9 mouse cellular contexts compared by ENCODE assay signal in the genomic region with DNA sequence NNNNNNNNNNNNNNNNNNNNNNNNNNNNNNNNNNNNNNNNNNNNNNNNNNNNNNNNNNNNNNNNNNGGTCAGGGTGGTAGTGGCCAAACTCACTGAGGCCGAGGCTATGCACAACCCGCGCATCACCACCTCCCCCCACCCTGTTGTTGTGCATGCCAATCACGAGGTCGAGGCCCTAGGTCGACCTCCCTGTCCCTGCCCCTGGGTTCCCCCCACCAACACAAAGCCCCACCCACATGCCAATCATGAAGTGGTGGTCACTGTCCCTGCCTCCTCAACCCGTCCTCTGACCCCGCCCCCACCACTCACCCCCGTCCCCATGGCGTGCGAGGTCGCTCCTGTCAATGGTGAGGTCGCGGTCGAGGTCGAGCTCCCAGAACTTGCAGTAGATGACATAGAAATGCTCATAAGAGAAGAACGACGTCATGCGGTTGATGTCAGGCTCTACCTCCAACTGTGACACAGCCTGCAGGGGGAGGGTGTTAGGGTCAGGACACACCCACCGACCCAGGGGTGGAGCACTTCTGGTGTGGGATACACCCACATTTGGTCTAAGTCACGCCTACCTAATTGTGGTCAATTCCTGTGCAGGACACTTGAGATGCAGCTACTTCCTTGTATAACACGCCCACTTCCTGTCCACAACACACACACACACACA. TPM values are rescaled to one million over a fixed set of nuclear protein-coding genes. Genes with fewer than 3 reads are reported as not detected.
DNase-seq lines count a peak whose midpoint lies in the region.
"Had no signal": no experiment of that assay in that cellular context is flagged by ENCODE, and none has a peak within 500 bp of the region (broad histone marks: within the 10 kb centered on the region; RNA-seq: fewer than 3 reads in every experiment).

No protein-coding gene starts in this region.

- peak; percentile 4 to 13 for DNase-seq in frontal cortex, adult 2 months (ENCODE audit: extremely low spot score in 1 of 2, low spot score in 1 of 2)
- no peak for DNase-seq in frontal cortex, postnatal 25 days (ENCODE audit: low spot score in 2 of 2)
- DNase-seq in urinary bladder, postnatal 14 days (ENCODE audit: low spot score): peak; percentile 4
- no peak for DNase-seq in urinary bladder, adult 2 months (ENCODE audit: low spot score)
- peak; percentile 15 to 18 for DNase-seq in gastrocnemius, postnatal 4 days (ENCODE audit: low spot score in 2 of 2)
- DNase-seq in kidney, postnatal 36 days: peak; percentile 0 to 4
- peak; percentile 6 for DNase-seq in mesoderm, embryonic 11.5 days (ENCODE audit: low read depth, low spot score)
- peak; percentile 73 for DNase-seq in testis, postnatal 10 days (ENCODE audit: low spot score)

RNA-seq across cellular contexts. Expression of a gene that starts 37.9 kb away (rescaled TPM):
- 175 and 181 TPM in 2 replicates for polyA plus RNA-seq in frontal cortex, adult 2 months (2012; rRNA removed)
- polyA plus RNA-seq in urinary bladder, adult 2 months (2012; rRNA removed): 137 and 145 TPM in 2 replicates
- total RNA-seq in gastrocnemius, postnatal 4 days (2021): 100 to 1,000 TPM; 139 to 147 TPM

RNA-seq across cellular contexts. Expression of a gene that starts 54.8 kb away (rescaled TPM):
- polyA plus RNA-seq in frontal cortex, adult 2 months (2012; rRNA removed): not detected in 2 replicates
- polyA plus RNA-seq in urinary bladder, adult 2 months (2012; rRNA removed): not detected in 2 replicates
- not detected for total RNA-seq in gastrocnemius, postnatal 4 days (2021)
- polyA plus RNA-seq: gonadal fat pad, adult 2 months had no signal

Comparison
In these comparisons a context has a peak if more than half of its experiments do, and no peak if none do; other contexts are left out.
1. DNase-seq: peak in frontal cortex, adult 2 months (2 of 2), urinary bladder, postnatal 14 days (single experiment), gastrocnemius, postnatal 4 days (2 of 2), kidney, postnatal 36 days (2 of 2), mesoderm, embryonic 11.5 days (single experiment) and testis, postnatal 10 days (single experiment); none in frontal cortex, postnatal 25 days (0 of 2) and urinary bladder, adult 2 months (single experiment).